Mouse (Mus musculus) heart, embryonic 10.5 days (tissue): Measurements from ENCODE around the gene L3mbtl1. TPM values are rescaled to one million over a fixed set of nuclear protein-coding genes. Genes with fewer than 3 reads are reported as not detected.
"Not testable (repeated sequence)": the region's sequence is repeated elsewhere in the genome, so short reads cannot be mapped to it uniquely, and the experiment has no call there.

Source experiments
- DNase-seq: peaks from one replicate; pipeline ENCODE4 v3.0.0-alpha.2; 2017; ENCODE audit warnings: low spot score
- H3K27ac ChIP-seq: fragments of 300-500 bp; sonication (generic); 2 replicates; pipeline ENCODE4 v1.5.1; 2016; ENCODE audit warnings: mild to moderate bottlenecking
- H3K27me3 ChIP-seq: fragments of 300-500 bp; sonication (generic); 2 replicates; pipeline ENCODE4 v1.6.1; 2016; ENCODE audit warnings: mild to moderate bottlenecking; ENCODE audit not compliant: poor library complexity, insufficient read depth, severe bottlenecking
- H3K36me3 ChIP-seq: fragments of 300-500 bp; sonication (generic); 2 replicates; pipeline ENCODE4 v1.6.1; 2016; ENCODE audit warnings: mild to moderate bottlenecking, moderate library complexity
- H3K4me1 ChIP-seq: fragments of 300-500 bp; sonication (generic); 2 replicates; pipeline ENCODE4 v1.6.1; 2016; ENCODE audit warnings: mild to moderate bottlenecking
- H3K4me3 ChIP-seq: fragments of 300-500 bp; sonication (generic); 2 replicates; pipeline ENCODE4 v1.5.1; 2016; ENCODE audit warnings: mild to moderate bottlenecking, moderate library complexity
- H3K9me3 ChIP-seq: fragments of 300-500 bp; sonication (generic); 2 replicates; pipeline ENCODE4 v1.6.1; 2016; ENCODE audit warnings: mild to moderate bottlenecking, moderate library complexity
- WGBS: fragments of 180-500 bp; shearing (Covaris S2); methylation state at CpG from one replicate; pipeline ENCODE4 v1.1.7; 2016; 5-methylcytosine and 5-hydroxymethylcytosine counted together
- polyA plus RNA-seq: library from polyadenylated mRNA; unstranded; fragments of >200 nt; fragmentation: Nextera tagmentation; extraction: Ambion mirVana; gene quantifications from 2 replicates; pipeline ENCODE4 v1.2.1, GENCODE M21; 2016

The L3mbtl1 gene
- polyA plus RNA-seq: 0.07 and 0.15 TPM in 2 replicates

DNA sequence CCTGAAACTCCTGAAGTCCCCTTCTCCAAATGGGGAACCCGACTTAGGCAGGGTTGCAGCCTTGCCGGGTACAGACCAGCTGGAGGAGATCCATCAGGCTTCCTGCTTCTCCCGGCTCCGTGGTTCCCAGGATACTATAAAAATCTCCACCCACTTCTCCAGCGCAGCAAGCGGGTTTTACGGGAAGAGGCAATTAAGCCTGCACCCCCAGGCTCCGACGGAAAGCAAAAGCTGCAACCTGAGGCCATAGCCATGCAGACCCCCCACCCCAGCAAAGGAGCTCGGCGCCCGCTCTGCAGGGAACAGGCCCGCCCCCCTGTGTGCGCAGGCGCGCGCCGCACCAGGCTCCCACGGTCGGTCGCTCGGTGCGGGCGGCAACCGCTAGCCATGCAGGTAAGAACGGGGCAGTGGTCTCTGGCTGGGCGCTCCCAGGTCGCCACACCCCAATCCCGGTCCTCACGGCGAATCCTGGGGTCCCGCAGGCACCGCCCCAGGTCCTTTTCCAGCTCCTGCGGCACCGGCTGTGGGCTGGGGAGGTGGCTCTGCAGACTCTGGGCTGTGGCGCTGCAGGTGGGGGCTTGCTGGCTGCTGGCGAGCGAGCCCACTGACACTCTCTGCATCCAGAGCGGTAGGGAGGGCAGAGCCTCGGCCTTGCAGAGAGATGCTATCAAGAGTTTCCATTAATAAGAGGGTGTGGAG, at the start of gene L3mbtl1:
L3mbtl1 (plus strand) TSS at position 325 of the 699 bp plus-strand sequence.
- DNase-seq: no peak
- H3K4me3 ChIP-seq: peak within 1 kb of the TSS; percentile 78
- H3K27ac ChIP-seq: 0 out of 2 replicates have a peak within 1 kb of the TSS, but pooled peaks have one; percentile 32
- peaks cover 23% of the 10 kb centered on the region for H3K36me3 ChIP-seq
- under 1% methylated on average over 40 of the region's 40 CpGs for WGBS
- peaks cover 35% of the 10 kb centered on the region for H3K27me3 ChIP-seq
- H3K9me3 ChIP-seq: no peaks in the 10 kb centered on the region
- H3K4me1 ChIP-seq: peaks cover 15% of the 10 kb centered on the region

DNA sequence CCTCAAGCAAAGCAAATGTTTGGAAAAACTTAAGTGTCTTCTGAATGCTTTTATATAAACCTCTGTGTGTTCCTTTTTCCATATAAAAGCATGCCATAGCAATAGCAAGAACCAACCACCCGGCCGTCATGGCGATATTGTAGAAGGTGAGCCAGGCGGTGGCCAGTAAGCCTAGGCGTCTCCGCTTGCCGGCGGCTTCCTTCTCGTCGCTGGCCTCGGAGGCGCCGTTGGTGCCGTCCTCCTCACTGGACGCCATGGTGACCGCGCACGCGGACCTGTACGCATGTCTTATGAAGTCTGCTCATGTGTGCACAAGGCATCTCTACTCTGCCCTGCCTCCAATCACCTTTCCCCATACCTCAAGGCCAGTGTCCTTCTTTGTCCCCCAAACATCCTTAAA, 44.0 kb upstream of the L3mbtl1 start:
- WGBS: 77% methylated on average over 20 of the region's 20 CpGs

DNA sequence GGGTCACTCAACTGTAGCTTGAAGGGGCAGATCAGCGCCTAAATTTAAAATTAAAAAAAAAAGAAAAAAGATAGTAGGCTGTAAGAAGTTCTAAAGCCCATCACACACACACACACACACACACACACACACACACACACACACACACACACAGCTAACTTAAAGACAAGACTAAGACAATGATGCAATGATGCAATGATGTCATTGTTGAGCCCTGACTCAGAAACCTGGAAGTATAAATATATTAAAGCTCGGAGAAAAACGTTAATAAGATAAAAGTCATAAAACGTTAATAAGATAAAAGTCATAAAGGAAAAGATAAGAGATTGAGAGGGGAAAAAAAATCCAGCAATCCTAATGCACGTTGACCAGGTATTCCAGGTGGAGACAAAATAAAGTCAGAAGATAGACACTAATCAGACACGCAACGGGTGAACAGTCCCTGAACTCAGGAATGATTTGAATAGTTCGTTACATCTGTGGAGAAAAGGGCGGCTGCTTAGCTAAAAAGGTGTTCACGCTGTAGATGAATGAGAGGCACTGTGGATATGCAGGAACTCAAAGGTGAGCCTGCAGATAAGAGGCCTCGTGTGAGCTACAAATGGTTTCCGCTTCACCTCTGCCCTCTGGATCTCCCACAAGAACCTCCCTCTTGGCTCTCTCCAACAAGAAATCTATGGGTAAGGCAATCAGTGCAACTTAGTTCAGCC, 43.2 kb upstream of the L3mbtl1 start:
- no peak overlapping the region for H3K27ac ChIP-seq
- DNase-seq: no peak
- WGBS: 60% methylated on average over 12 of the region's 12 CpGs
- no peaks in the 10 kb centered on the region for H3K36me3 ChIP-seq
- H3K9me3 ChIP-seq: no peaks in the 10 kb centered on the region
- no peak overlapping the region for H3K4me3 ChIP-seq
- peaks cover 6% of the 10 kb centered on the region for H3K4me1 ChIP-seq
- no peaks in the 10 kb centered on the region for H3K27me3 ChIP-seq

More for the DNA sequence above, 44.0 kb upstream of the L3mbtl1 start:
- not testable (repeated sequence) for H3K4me3 ChIP-seq, DNase-seq, H3K4me1 ChIP-seq, H3K36me3 ChIP-seq, H3K9me3 ChIP-seq, H3K27ac ChIP-seq, H3K27me3 ChIP-seq

DNA sequence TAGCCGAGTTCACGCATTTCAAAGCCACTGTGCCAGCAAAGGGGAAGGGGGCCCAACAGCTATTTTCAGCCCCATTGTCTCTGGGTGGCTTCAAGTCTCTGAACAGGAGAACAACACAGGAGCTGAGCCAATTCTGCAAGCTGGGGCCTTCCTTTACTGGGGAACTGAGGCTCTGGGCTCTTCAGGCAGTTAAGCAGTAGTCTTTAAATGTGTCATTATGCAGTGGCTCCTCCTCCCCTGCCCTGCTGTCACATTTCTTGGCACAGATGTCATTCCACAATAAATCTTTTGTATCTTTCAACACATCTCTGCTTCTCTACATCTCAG, 42.7 kb upstream of the L3mbtl1 start:
- Histone ChIP-seq H3K27ac (no peak overlapping the region), H3K4me1 (peaks cover 6% of the 10 kb centered on the region), H3K27me3 (no peaks in the 10 kb centered on the region), H3K4me3 (no peak overlapping the region), H3K9me3 (no peaks in the 10 kb centered on the region), H3K36me3 (no peaks in the 10 kb centered on the region)
- 21% methylated on average over 2 of the region's 2 CpGs for WGBS
- no peak for DNase-seq

DNA sequence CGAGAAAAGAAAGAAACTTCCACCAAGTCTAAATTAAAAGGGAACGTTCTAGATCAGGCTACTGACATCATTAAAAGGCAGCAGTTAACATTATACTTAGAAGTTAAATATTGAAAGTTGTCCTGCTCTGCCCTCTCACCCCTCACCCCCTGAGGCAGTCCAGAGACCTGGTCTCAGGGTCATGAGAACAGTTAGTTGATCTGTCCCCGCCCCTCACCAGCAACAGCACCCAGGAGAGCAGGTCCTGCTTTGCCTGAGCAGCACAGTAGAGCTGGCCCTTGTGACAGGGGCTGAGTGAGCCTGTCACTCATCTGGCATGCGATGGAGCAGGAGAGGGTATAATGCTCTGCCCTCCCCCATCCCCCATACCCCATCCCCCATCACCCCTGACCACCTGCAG, 37.4 kb upstream of the L3mbtl1 start:
- Histone ChIP-seq H3K27ac (no peak overlapping the region), H3K4me1 (peaks cover 3% of the 10 kb centered on the region; the same call in 1 of the 2 replicates), H3K9me3 (no peaks in the 10 kb centered on the region), H3K27me3 (no peaks in the 10 kb centered on the region), H3K36me3 (no peaks in the 10 kb centered on the region), H3K4me3 (no peak overlapping the region)
- no peak for DNase-seq
- 70% methylated on average over 4 of the region's 4 CpGs for WGBS

DNA sequence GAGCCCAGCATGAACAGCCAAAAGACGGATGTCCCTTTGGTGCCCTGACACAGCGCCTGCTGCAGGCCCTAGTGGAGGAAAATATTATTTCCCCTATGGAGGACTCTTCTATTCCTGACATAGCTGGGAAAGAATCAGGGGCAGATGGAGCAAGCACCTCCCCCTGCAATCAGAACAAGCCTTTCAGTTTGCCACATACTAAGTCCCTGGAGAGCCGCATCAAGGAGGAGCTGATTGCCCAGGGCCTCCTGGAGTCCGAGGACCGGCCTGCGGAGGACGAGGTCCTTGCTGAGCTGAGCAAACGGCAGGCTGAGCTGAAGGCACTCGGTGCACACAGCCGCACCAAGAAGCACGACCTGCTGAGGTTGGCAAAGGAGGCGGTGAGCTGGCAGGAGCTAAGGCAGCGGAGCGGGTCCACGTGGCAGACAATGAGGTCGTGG, 35.2 kb upstream of the L3mbtl1 start:
- DNase-seq: no peak
- no peaks in the 10 kb centered on the region for H3K36me3 ChIP-seq
- H3K9me3 ChIP-seq: no peaks in the 10 kb centered on the region
- H3K4me1 ChIP-seq: peaks cover 3% of the 10 kb centered on the region; the same call in 1 of the 2 replicates
- H3K27me3 ChIP-seq: no peaks in the 10 kb centered on the region
- no peak overlapping the region for H3K27ac ChIP-seq
- 32% methylated on average over 16 of the region's 16 CpGs for WGBS
- peak overlapping the region; percentile 31; the same call in 1 of the 2 replicates for H3K4me3 ChIP-seq

DNA sequence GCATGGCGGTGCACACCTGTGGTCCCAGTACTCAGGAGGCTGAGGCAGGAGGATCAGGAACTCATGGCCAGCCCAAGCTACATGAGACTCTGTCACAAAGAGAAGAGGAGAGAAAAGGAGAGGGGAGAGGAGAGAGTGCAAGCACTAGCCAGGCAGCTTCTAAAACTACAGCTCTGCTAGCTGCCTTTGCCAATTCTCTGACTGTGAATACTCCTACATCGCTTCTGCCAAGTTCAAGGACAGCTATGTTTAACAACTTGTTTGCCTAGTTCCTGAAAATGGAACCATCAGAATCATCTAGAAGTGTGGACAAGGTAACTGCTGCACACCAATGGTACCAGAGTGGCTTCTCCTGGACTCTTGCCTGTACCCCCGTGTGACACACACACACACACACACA, 29.2 kb upstream of the L3mbtl1 start:
- DNase-seq: no peak
- no peak overlapping the region for H3K4me3 ChIP-seq
- H3K9me3 ChIP-seq: no peaks in the 10 kb centered on the region
- no peaks in the 10 kb centered on the region for H3K36me3 ChIP-seq
- H3K4me1 ChIP-seq: no peaks in the 10 kb centered on the region
- 62% methylated on average over 3 of the region's 3 CpGs for WGBS
- peaks cover 16% of the 10 kb centered on the region; the same call in 1 of the 2 replicates for H3K27me3 ChIP-seq
- H3K27ac ChIP-seq: no peak overlapping the region

DNA sequence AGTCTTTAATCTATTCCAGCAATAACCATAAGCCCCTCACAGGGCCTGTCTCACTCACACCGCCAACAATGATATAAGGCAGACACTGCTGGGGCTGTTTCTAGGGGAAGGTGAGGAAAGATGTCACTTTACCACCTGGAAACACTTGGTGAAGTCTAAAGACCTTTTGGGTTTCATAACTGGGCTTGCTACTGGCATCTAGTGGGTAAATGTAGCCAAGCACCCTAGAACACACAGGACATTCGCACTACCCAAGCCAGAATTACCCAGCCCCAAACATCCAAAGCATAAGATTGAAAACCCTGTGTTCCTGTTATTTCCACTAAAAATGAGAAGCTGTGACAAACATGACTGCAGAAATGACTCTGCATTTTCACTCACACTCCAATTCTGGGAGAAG, 28.8 kb upstream of the L3mbtl1 start:
- Histone ChIP-seq H3K36me3 (no peaks in the 10 kb centered on the region), H3K27ac (no peak overlapping the region), H3K9me3 (no peaks in the 10 kb centered on the region), H3K4me3 (no peak overlapping the region), H3K4me1 (no peaks in the 10 kb centered on the region), H3K27me3 (peaks cover 16% of the 10 kb centered on the region; the same call in 1 of the 2 replicates)
- DNase-seq: no peak
- 45% methylated on average over 2 of the region's 2 CpGs for WGBS

DNA sequence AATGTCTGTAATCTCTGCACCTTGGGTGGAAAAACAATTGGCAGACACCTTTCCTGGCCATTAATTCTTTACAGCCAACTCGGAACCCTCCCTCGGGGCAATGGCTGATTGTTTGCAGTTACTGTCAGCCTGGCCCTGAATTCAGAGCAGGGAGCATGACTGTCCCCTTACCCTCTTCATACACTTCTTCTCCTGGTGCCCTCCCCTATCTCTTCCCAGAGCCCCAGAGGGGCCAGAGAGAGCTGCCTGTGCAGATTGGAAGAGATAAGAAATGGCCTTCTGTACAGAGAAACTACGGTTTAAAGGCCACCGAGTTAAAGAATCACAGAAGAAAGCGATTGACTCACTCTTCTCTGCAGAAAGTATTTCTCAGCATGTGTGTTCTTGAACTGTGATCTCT, 23.3 kb upstream of the L3mbtl1 start:
- 52% methylated on average over 5 of the region's 5 CpGs for WGBS

DNA sequence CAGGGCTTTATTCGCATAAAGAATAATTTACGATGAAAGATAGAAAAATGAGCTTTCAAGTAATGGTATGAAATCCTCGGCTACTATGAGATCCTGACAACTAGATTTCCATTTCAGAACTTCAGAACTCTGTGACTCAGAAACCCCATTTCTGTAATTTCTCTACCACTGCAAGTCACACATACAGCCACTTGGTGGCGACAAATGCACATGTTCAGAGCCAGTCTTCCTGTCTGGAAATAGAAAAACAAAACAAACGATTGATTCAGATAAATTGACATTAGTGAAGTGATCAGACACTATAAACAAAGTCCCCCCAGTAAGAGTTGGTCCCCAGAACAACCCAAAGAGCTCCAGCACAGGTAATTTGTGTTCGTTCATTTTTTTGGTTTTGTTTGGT, 21.1 kb upstream of the L3mbtl1 start:
- 11% methylated on average over 6 of the region's 6 CpGs for WGBS

More for the DNA sequence above, 23.3 kb upstream of the L3mbtl1 start:
- Histone ChIP-seq H3K27ac (no peak overlapping the region), H3K27me3 (peaks cover 20% of the 10 kb centered on the region; the same call in 1 of the 2 replicates), H3K4me1 (0 out of 2 replicates have a peak, but pooled peaks cover 2% of the 10 kb centered on the region), H3K9me3 (no peaks in the 10 kb centered on the region), H3K36me3 (no peaks in the 10 kb centered on the region), H3K4me3 (no peak overlapping the region)
- DNase-seq: no peak

DNA sequence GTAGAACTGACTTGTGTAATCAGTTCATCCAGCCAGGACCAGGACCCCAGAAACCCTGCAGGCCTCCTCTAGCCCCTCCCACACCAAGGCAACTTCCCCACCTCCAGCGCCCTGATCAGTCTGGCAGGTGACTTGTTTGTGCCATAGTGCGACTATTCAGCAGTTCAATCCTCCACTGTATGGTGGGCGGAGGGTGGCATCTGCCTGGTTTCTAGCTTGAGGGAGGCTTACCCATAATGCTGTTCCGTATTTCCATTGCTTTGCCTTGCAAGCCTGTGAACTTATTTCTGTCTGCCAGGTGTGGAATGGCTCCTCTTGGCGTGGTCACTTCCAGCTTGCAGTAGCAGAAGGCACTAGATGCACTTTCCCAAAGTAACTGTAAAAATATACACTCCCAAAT, 20.4 kb upstream of the L3mbtl1 start:
- H3K27me3 ChIP-seq: peaks cover 5% of the 10 kb centered on the region; the same call in 1 of the 2 replicates
- 64% methylated on average over 5 of the region's 5 CpGs for WGBS
- no peak for DNase-seq
- no peaks in the 10 kb centered on the region for H3K36me3 ChIP-seq
- 0 out of 2 replicates have a peak, but pooled peaks cover 3% of the 10 kb centered on the region for H3K4me1 ChIP-seq
- H3K27ac ChIP-seq: no peak overlapping the region
- H3K4me3 ChIP-seq: no peak overlapping the region
- H3K9me3 ChIP-seq: no peaks in the 10 kb centered on the region

More for the DNA sequence above, 21.1 kb upstream of the L3mbtl1 start:
- Histone ChIP-seq H3K27ac (no peak overlapping the region), H3K27me3 (peaks cover 5% of the 10 kb centered on the region; the same call in 1 of the 2 replicates), H3K4me3 (no peak overlapping the region), H3K36me3 (no peaks in the 10 kb centered on the region), H3K9me3 (no peaks in the 10 kb centered on the region), H3K4me1 (0 out of 2 replicates have a peak, but pooled peaks cover 3% of the 10 kb centered on the region)
- DNase-seq: no peak

DNA sequence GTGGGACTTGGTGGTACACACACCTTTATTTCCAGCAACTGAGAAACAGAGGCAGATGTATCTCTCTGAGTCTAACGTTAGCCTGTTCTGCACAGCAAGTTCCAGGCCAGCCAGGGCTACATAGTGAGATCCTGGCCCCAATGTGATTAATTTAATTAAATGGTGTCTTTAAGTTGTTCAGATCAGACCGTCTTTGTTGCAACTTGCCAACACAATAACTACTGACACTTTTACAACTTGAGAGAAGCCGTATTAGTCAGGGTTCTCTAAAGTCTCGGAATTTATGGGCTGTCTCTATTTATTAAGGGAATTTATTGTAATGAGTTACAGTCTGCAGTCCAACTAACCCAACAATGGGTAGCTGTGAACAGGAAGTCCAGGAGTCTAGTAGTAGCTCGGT, 19.1 kb upstream of the L3mbtl1 start:
- no peak overlapping the region for H3K27ac ChIP-seq
- 84% methylated on average over 5 of the region's 5 CpGs for WGBS
- no peak for DNase-seq
- H3K36me3 ChIP-seq: no peaks in the 10 kb centered on the region
- H3K4me3 ChIP-seq: no peak overlapping the region
- H3K27me3 ChIP-seq: peaks cover 5% of the 10 kb centered on the region; the same call in 1 of the 2 replicates
- 0 out of 2 replicates have a peak, but pooled peaks cover 3% of the 10 kb centered on the region for H3K4me1 ChIP-seq
- H3K9me3 ChIP-seq: no peaks in the 10 kb centered on the region
